Mouse (Mus musculus): ENCODE results near the gene Set.

Set gene

GRCm38 (mm10) chr2:30061215-30062166, 4.3 kb downstream of the Set start:
- peak; percentile 82 for DNase-seq (ENCODE audit: low spot score)

GRCm38 (mm10) chr2:30062249-30063093, 5.3 kb downstream of the Set start:
- peak; percentile 69 for DNase-seq (ENCODE audit: low spot score)

- no peak for DNase-seq (ENCODE audit: low spot score)
Measured at GRCm38 (mm10) chr2:30063235-30063634, 6.1 kb downstream of the Set start.

GRCm38 (mm10) chr2:30063791-30064190, 6.6 kb downstream of the Set start:
- DNase-seq (ENCODE audit: low spot score): no peak

- DNase-seq (ENCODE audit: low spot score): no peak
Measured at GRCm38 (mm10) chr2:30064298-30064697, 7.1 kb downstream of the Set start.

- peak; percentile 87 for DNase-seq (ENCODE audit: low spot score)
Measured at GRCm38 (mm10) chr2:30066046-30066901, 9.1 kb downstream of the Set start.

GRCm38 (mm10) chr2:30067031-30067888, 10.1 kb downstream of the Set start:
- DNase-seq (ENCODE audit: low spot score): no peak

- DNase-seq (ENCODE audit: low spot score): no peak
Measured at GRCm38 (mm10) chr2:30067962-30068361, 10.8 kb downstream of the Set start.

GRCm38 (mm10) chr2:30072875-30073274, 15.7 kb downstream of the Set start:
- no peak for DNase-seq (ENCODE audit: low spot score)

- no peak for DNase-seq (ENCODE audit: low spot score)
Measured at GRCm38 (mm10) chr2:30073285-30073684, 16.1 kb downstream of the Set start.

- no peak for DNase-seq (ENCODE audit: low spot score)
Measured at GRCm38 (mm10) chr2:30075625-30076024, 18.4 kb downstream of the Set start.

GRCm38 (mm10) chr2:30076439-30076838, 19.3 kb downstream of the Set start:
- no peak for DNase-seq (ENCODE audit: low spot score)

GRCm38 (mm10) chr2:30076959-30077358, 19.8 kb downstream of the Set start:
- DNase-seq (ENCODE audit: low spot score): no peak

- peak; percentile 74 for DNase-seq (ENCODE audit: low spot score)
Measured at GRCm38 (mm10) chr2:30077502-30078348, 20.5 kb downstream of the Set start, which contains the start of gene Pkn3. Gene Pkn3 (plus strand): TSS chr2:30077684.

- DNase-seq (ENCODE audit: low spot score): no peak
Measured at GRCm38 (mm10) chr2:30078349-30078712, 21.2 kb downstream of the Set start.

GRCm38 (mm10) chr2:30078760-30079159, 21.6 kb downstream of the Set start:
- DNase-seq (ENCODE audit: low spot score): no peak

- no peak for DNase-seq (ENCODE audit: low spot score)
Measured at GRCm38 (mm10) chr2:30080181-30080800, 23.1 kb downstream of the Set start.

- DNase-seq (ENCODE audit: low spot score): no peak
Measured at GRCm38 (mm10) chr2:30084113-30084512, 26.9 kb downstream of the Set start.

GRCm38 (mm10) chr2:30084632-30085031, 27.5 kb downstream of the Set start:
- DNase-seq (ENCODE audit: low spot score): no peak
